Mouse (Mus musculus): ENCODE results near the gene Sgca.

- TF ChIP-seq CTCF (IDR thresholded peaks at IDR 0.05; ENCODE audit: borderline replicate concordance, insufficient read depth, low read depth, low read length) = no peak
- no peak for TF ChIP-seq POLR2A (IDR thresholded peaks at IDR 0.05; ENCODE audit: borderline replicate concordance, insufficient read depth, low read length)
Observed at GRCm38 (mm10) chr11:94992754-94993606, 16.9 kb upstream of the Sgca start.

Measured in cerebellum, adult 2 months (tissue).